Comparison of ENCODE assay signal across 9 mouse cellular contexts in the genomic region with DNA sequence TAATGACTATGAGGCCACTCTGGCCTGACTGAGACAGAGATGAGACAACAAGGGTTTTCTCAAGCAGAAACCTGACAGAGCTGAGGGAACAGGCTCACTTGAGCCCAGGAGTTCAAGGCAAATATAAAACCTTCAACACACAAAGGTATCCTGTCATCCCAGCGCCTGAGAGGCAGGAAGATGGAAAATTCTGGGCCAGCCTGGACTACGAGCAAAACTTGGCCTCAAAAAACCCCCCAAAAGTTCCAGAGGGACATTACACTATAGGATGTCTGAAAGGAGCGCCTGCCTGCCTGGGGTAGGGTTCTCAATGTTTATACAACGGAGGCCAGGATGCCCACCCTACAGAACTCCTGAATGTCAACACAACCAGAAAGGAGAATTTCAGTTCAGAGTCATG. TPM values are rescaled to one million over a fixed set of nuclear protein-coding genes. Genes with fewer than 3 reads are reported as not detected.
DNase-seq lines count a peak whose midpoint lies in the region; ATAC-seq and TF ChIP-seq lines count a peak whose summit lies in the region.
"Had no signal": no experiment of that assay in that cellular context is flagged by ENCODE, and none has a peak within 500 bp of the region (broad histone marks: within the 10 kb centered on the region; RNA-seq: fewer than 3 reads in every experiment).

No protein-coding gene starts in this region.

- TF ChIP-seq EP300 in CH12.LX (IDR thresholded peaks at IDR 0.05; ENCODE audit: low read length), result no peak

- in situ Hi-C loops in CH12.LX (cut with MboI; ENCODE audit: low pct_ligation_motif_present, low pct_unique_long_range_greater_than_20kb, low sequenced_read_pairs), result no loop called here

- H3K36me3 ChIP-seq in CH12.LX (replicated peaks in 1 of 2; ENCODE audit: control insufficient read depth in 1 of 2, insufficient read depth in 1 of 2, low read length in 1 of 2), result peaks cover 10 to 37% of the 10 kb centered on the region in 2 experiments
- peaks cover 12% of the 10 kb centered on the region for H3K36me3 ChIP-seq in forebrain, postnatal 0 days (ENCODE audit: insufficient read depth)
- H3K36me3 ChIP-seq in liver, embryonic 15.5 days (replicated peaks), result peaks cover 29% of the 10 kb centered on the region

- DNase-seq in gastrocnemius, adult 2 months, result no peak
- DNase-seq in gastrocnemius, adult 18-20 months (ENCODE audit: low spot score), result no peak
- DNase-seq in CH12.LX (ENCODE audit: extremely low read depth), result no peak
- DNase-seq in forebrain, postnatal 0 days, result no peak
- no peak for DNase-seq in left cerebral cortex, adult 11 months (ENCODE audit: low spot score)
- DNase-seq in urinary bladder, postnatal 25 days (ENCODE audit: low spot score), result no peak
- DNase-seq: cerebellum, postnatal 36 days had no signal

- peak overlapping the region; percentile 99 for H3K4me3 ChIP-seq in gastrocnemius, adult 2 months
- H3K4me3 ChIP-seq in CH12.LX (replicated peaks in 1 of 3; ENCODE audit: low read depth in 2 of 3, low read length in 2 of 3, poor library complexity in 1 of 3), result peak overlapping the region; percentile 74 to 98 (median 94)
- no peak overlapping the region; the same call in 1 of the 2 replicates for H3K4me3 ChIP-seq in forebrain, postnatal 0 days (ENCODE audit: low read depth, low read length)
- peak overlapping the region; percentile 91 for H3K4me3 ChIP-seq in liver, embryonic 15.5 days (replicated peaks)

- no peaks in the 10 kb centered on the region for H3K9me3 ChIP-seq in CH12.LX (replicated peaks; ENCODE audit: low read length)
- H3K9me3 ChIP-seq in forebrain, postnatal 0 days (ENCODE audit: low read length), result no peaks in the 10 kb centered on the region
- no peaks in the 10 kb centered on the region for H3K9me3 ChIP-seq in liver, embryonic 15.5 days (replicated peaks)

- H3K9ac ChIP-seq in CH12.LX (ENCODE audit: insufficient read depth, low read depth), result peak overlapping the region; percentile 78
- H3K9ac ChIP-seq in forebrain, postnatal 0 days, result 0 out of 2 replicates have a peak overlapping the region, but pooled peaks have one; percentile 68
- H3K9ac ChIP-seq in liver, embryonic 15.5 days, result peak overlapping the region; percentile 97; the same call in 1 of the 2 replicates

- intact Hi-C loops in gastrocnemius, adult 2 months (cut with DNase I), result loop anchor here (2.0 to 10.0 kb wide), 3 partner anchors 22 to 1240 kb away; partner anchors contain the start of genes Hdgfl2, Ubxn6 and Vav1

- peak overlapping the region; percentile 100 for H3K27ac ChIP-seq in gastrocnemius, adult 2 months
- H3K27ac ChIP-seq in CH12.LX (ENCODE audit: insufficient read depth, low read depth), result no peak overlapping the region
- no peak overlapping the region for H3K27ac ChIP-seq in forebrain, postnatal 0 days (ENCODE audit: low read depth, low read length)
- H3K27ac ChIP-seq in liver, embryonic 15.5 days (replicated peaks), result peak overlapping the region; percentile 68

- H3K4me1 ChIP-seq in CH12.LX (ENCODE audit: control insufficient read depth in 1 of 2, insufficient read depth in 2 of 2), result peaks cover 19 to 56% of the 10 kb centered on the region in 2 experiments
- H3K4me1 ChIP-seq in forebrain, postnatal 0 days (ENCODE audit: insufficient read depth), result peaks cover 2% of the 10 kb centered on the region; the same call in 1 of the 2 replicates
- peaks cover 68% of the 10 kb centered on the region for H3K4me1 ChIP-seq in liver, embryonic 15.5 days (replicated peaks)

- no peak for TF ChIP-seq POLR2A in CH12.LX (IDR thresholded peaks at IDR 0.05; ENCODE audit: low read depth, low read length)

- no peak for TF ChIP-seq RAD21 in CH12.LX (IDR thresholded peaks at IDR 0.05; ENCODE audit: low read depth, low read length)

- 81% methylated on average over 4 of the region's 4 CpGs for WGBS in forebrain, postnatal 0 days
- whole genome bisulfite sequencing in liver, embryonic 15.5 days (ENCODE audit: insufficient replicate concordance), result 63% methylated on average over 4 of the region's 4 CpGs

- no peak for TF ChIP-seq CTCF in gastrocnemius, adult 2 months (IDR thresholded peaks at IDR 0.05)
- no peak for TF ChIP-seq CTCF in CH12.LX (conservative IDR thresholded peaks at IDR 0.05 in 1 of 2, IDR thresholded peaks at IDR 0.05 in 1 of 2; ENCODE audit: low read depth in 2 of 2, low read length in 2 of 2)
- TF ChIP-seq CTCF in forebrain, postnatal 0 days (IDR thresholded peaks at IDR 0.05; ENCODE audit: low read depth), result no peak

- H3K79me2 ChIP-seq in CH12.LX (replicated peaks; ENCODE audit: control insufficient read depth, extremely low read depth, insufficient read depth, poor library complexity, severe bottlenecking), result peaks cover 58% of the 10 kb centered on the region

- ATAC-seq in forebrain, postnatal 0 days, result no peak
- ATAC-seq in liver, embryonic 15.5 days (ENCODE audit: insufficient read depth), result no peak
- ATAC-seq in frontal cortex, adult (ENCODE audit: low TSS enrichment), result no peak

- H3K27me3 ChIP-seq in CH12.LX (replicated peaks), result no peaks in the 10 kb centered on the region
- no peaks in the 10 kb centered on the region for H3K27me3 ChIP-seq in forebrain, postnatal 0 days (ENCODE audit: insufficient read depth, low read length)
- no peaks in the 10 kb centered on the region for H3K27me3 ChIP-seq in liver, embryonic 15.5 days

- dilution Hi-C loops in CH12.LX (cut with MboI; ENCODE audit: extremely low pct_ligation_motif_present, extremely low pct_unique_long_range_greater_than_20kb, low sequenced_read_pairs), result no loop called here

- H3K4me2 ChIP-seq in CH12.LX (ENCODE audit: insufficient read depth, low read depth, poor library complexity, severe bottlenecking), result peak overlapping the region; percentile 88
- peak overlapping the region; percentile 53 for H3K4me2 ChIP-seq in forebrain, postnatal 0 days (ENCODE audit: low read depth)
- H3K4me2 ChIP-seq in liver, embryonic 15.5 days, result peak overlapping the region; percentile 71

TF ChIP-seq in CH12.LX, 34 proteins besides CTCF, POLR2A, EP300 and RAD21:
- TF ChIP-seq NRF1 (IDR thresholded peaks at IDR 0.05; ENCODE audit: low read depth, low read length), result no peak
- TF ChIP-seq ZKSCAN1 (IDR thresholded peaks at IDR 0.05; ENCODE audit: borderline replicate concordance, low read depth, low read length), result no peak
- TF ChIP-seq BHLHE40 (IDR thresholded peaks at IDR 0.05; ENCODE audit: low read depth, low read length), result no peak
- TF ChIP-seq CHD2 (IDR thresholded peaks at IDR 0.05; ENCODE audit: low read length), result no peak
- no peak for TF ChIP-seq E2F4 (IDR thresholded peaks at IDR 0.05; ENCODE audit: insufficient replicate concordance, low read depth, low read length)

RNA-seq across cellular contexts. Expression of gene Sh3gl1, which starts 1.2 kb away (rescaled TPM):
- total RNA-seq in gastrocnemius, adult 2 months (2021), result 1 to 10 TPM; 8.7 to 9.5 TPM
- total RNA-seq in gastrocnemius, adult 18-20 months (2021), result 1 to 10 TPM; 7.7 to 7.9 TPM
- total RNA-seq in CH12.LX (2012; rRNA removed), result 29.3 and 33.5 TPM in 2 replicates
- total RNA-seq in CH12.LX (2014; rRNA removed), result 38.0 and 39.4 TPM in 2 replicates
- polyA plus RNA-seq in CH12.LX (2012; ENCODE audit: insufficient read length, low read depth), result 32.1 and 39.0 TPM in 2 replicates
- 65.1 and 74.5 TPM in 2 replicates for total RNA-seq in forebrain, postnatal 0 days (2014; rRNA removed)
- polyA plus RNA-seq in forebrain, postnatal 0 days (2015; fragmentation: Nextera tagmentation; extraction: Ambion mirVana), result 93.2 and 99.0 TPM in 2 replicates
- 44.0 and 50.7 TPM in 2 replicates for polyA plus RNA-seq in liver, embryonic 15.5 days (2015; fragmentation: Nextera tagmentation; extraction: Ambion mirVana)

RNA-seq across cellular contexts. Expression of gene Chaf1a, which starts 5.0 kb away (rescaled TPM):
- total RNA-seq in gastrocnemius, adult 2 months (2021), result under 1 TPM; 0.46 to 0.59 TPM
- total RNA-seq in gastrocnemius, adult 18-20 months (2021), result under 1 TPM; 0.46 to 0.95 TPM
- total RNA-seq in CH12.LX (2012; rRNA removed) (39.3 and 55.0 TPM in 2 replicates), CH12.LX (2014; rRNA removed) (18.4 and 18.6 TPM in 2 replicates)
- 97.1 and 135 TPM in 2 replicates for polyA plus RNA-seq in CH12.LX (2012; ENCODE audit: insufficient read length, low read depth)
- total RNA-seq in forebrain, postnatal 0 days (2014; rRNA removed), result 4.7 and 5.9 TPM in 2 replicates
- polyA plus RNA-seq in forebrain, postnatal 0 days (2015; fragmentation: Nextera tagmentation; extraction: Ambion mirVana), result 4.5 and 4.6 TPM in 2 replicates
- polyA plus RNA-seq in liver, embryonic 15.5 days (2015; fragmentation: Nextera tagmentation; extraction: Ambion mirVana), result 16.6 and 18.5 TPM in 2 replicates

RNA-seq across cellular contexts. Expression of gene Mpnd, which starts 29.7 kb away (rescaled TPM):
- 10 to 100 TPM; 41.2 to 41.6 TPM for total RNA-seq in gastrocnemius, adult 2 months (2021)
- total RNA-seq in gastrocnemius, adult 18-20 months (2021), result 10 to 100 TPM; 34.6 to 35.4 TPM
- total RNA-seq in CH12.LX (2012; rRNA removed) (38.9 and 55.1 TPM in 2 replicates), CH12.LX (2014; rRNA removed) (23.4 and 24.5 TPM in 2 replicates)
- 25.3 and 26.8 TPM in 2 replicates for polyA plus RNA-seq in CH12.LX (2012; ENCODE audit: insufficient read length, low read depth)
- total RNA-seq in forebrain, postnatal 0 days (2014; rRNA removed), result 155 and 159 TPM in 2 replicates
- polyA plus RNA-seq in forebrain, postnatal 0 days (2015; fragmentation: Nextera tagmentation; extraction: Ambion mirVana), result 99.0 and 110 TPM in 2 replicates
- polyA plus RNA-seq in liver, embryonic 15.5 days (2015; fragmentation: Nextera tagmentation; extraction: Ambion mirVana), result 20.4 and 21.0 TPM in 2 replicates

RNA-seq across cellular contexts. Expression of gene Stap2, which starts 29.8 kb away (rescaled TPM):
- 1 to 10 TPM; 2.6 to 3.1 TPM for total RNA-seq in gastrocnemius, adult 2 months (2021)
- 1 to 10 TPM; 1.9 to 3.2 TPM for total RNA-seq in gastrocnemius, adult 18-20 months (2021)
- total RNA-seq in CH12.LX (2012; rRNA removed) (2.2 and 3.2 TPM in 2 replicates), CH12.LX (2014; rRNA removed) (0.41 and 0.52 TPM in 2 replicates)
- 0.51 and 0.91 TPM in 2 replicates for polyA plus RNA-seq in CH12.LX (2012; ENCODE audit: insufficient read length, low read depth)
- total RNA-seq in forebrain, postnatal 0 days (2014; rRNA removed), result 2.2 and 4.5 TPM in 2 replicates
- 4.0 and 4.3 TPM in 2 replicates for polyA plus RNA-seq in forebrain, postnatal 0 days (2015; fragmentation: Nextera tagmentation; extraction: Ambion mirVana)
- 3.3 and 3.9 TPM in 2 replicates for polyA plus RNA-seq in liver, embryonic 15.5 days (2015; fragmentation: Nextera tagmentation; extraction: Ambion mirVana)

RNA-seq across cellular contexts. Expression of gene Ubxn6, which starts 39.6 kb away (rescaled TPM):
- total RNA-seq in gastrocnemius, adult 2 months (2021), result 10 to 100 TPM; 55.6 to 64.3 TPM
- 10 to 100 TPM; 62.9 to 69.0 TPM for total RNA-seq in gastrocnemius, adult 18-20 months (2021)
- 26.8 and 27.8 TPM in 2 replicates for total RNA-seq in CH12.LX (2012; rRNA removed)
- 23.9 and 29.1 TPM in 2 replicates for total RNA-seq in CH12.LX (2014; rRNA removed)
- polyA plus RNA-seq in CH12.LX (2012; ENCODE audit: insufficient read length, low read depth), result 24.6 and 26.9 TPM in 2 replicates
- total RNA-seq in forebrain, postnatal 0 days (2014; rRNA removed), result 90.3 and 109 TPM in 2 replicates
- polyA plus RNA-seq in forebrain, postnatal 0 days (2015; fragmentation: Nextera tagmentation; extraction: Ambion mirVana), result 88.1 and 88.6 TPM in 2 replicates
- 12.5 and 13.0 TPM in 2 replicates for polyA plus RNA-seq in liver, embryonic 15.5 days (2015; fragmentation: Nextera tagmentation; extraction: Ambion mirVana)

Comparison
In these comparisons a context has a peak if more than half of its experiments do, and no peak if none do; other contexts are left out.
1. H3K27ac ChIP-seq: peak in gastrocnemius, adult 2 months (single experiment) and liver, embryonic 15.5 days (single experiment); none in CH12.LX (single experiment) and forebrain, postnatal 0 days (single experiment).
2. Peak in every context shown above with its lines, with median percentiles within 50 percentile points of each other: H3K4me2 ChIP-seq and H3K9ac ChIP-seq.